Mouse (Mus musculus) G1E (cell line): Measurements from ENCODE around the gene C1qtnf2. TPM values are rescaled to one million over a fixed set of nuclear protein-coding genes. Genes with fewer than 3 reads are reported as not detected.

ENCODE experiments used
- ATAC-seq: 2 replicates; pipeline ENCODE4 v1.8.0; 2016; ENCODE audit warnings: mild to moderate bottlenecking; ENCODE audit not compliant: insufficient number of reproducible peaks, poor library complexity, low FRiP score, severe bottlenecking; ENCODE audit errors: extremely low read depth
- DNase-seq: peaks from one replicate; pipeline ENCODE4 v3.0.0; 2012; ENCODE audit warnings: low spot score
- H3K27me3 ChIP-seq: 2 replicates; pipeline ENCODE4 v1.6.1; 2012; ENCODE audit warnings: mild to moderate bottlenecking, low read length, inconsistent platforms; ENCODE audit not compliant: insufficient read depth
- H3K36me3 ChIP-seq: replicated peaks from 2 replicates; pipeline ENCODE3; 2012; ENCODE audit warnings: mild to moderate bottlenecking, inconsistent platforms
- H3K4me1 ChIP-seq: 2 replicates; pipeline ENCODE4 v1.6.1; 2012; ENCODE audit warnings: low read depth, low read length, inconsistent platforms, mixed read lengths; ENCODE audit not compliant: insufficient read depth
- H3K4me3 ChIP-seq: 2 replicates; pipeline ENCODE4 v1.5.1; 2012; ENCODE audit warnings: low read depth, mild to moderate bottlenecking, inconsistent platforms, low read length, moderate library complexity, mixed read lengths
- H3K9me3 ChIP-seq: replicated peaks from 2 replicates; pipeline ENCODE4 v1.6.1; 2012; ENCODE audit warnings: inconsistent platforms
- CTCF ChIP-seq: IDR thresholded peaks from 2 replicates; pipeline ENCODE4 v1.5.1; 2012; ENCODE audit warnings: low read depth, low read length, inconsistent platforms, mixed read lengths
- GATA1 ChIP-seq: IDR thresholded peaks from 2 replicates; pipeline ENCODE4 v1.6.1; 2012; ENCODE audit warnings: borderline replicate concordance, low read length, inconsistent platforms, mixed read lengths
- GATA2 ChIP-seq: IDR thresholded peaks from 2 replicates; pipeline ENCODE4 v1.6.1; 2012; ENCODE audit warnings: low read depth, low read length, inconsistent platforms, borderline replicate concordance
- POLR2AphosphoS5 ChIP-seq: IDR thresholded peaks from 2 replicates; pipeline ENCODE4 v1.6.1; 2012; ENCODE audit warnings: low read depth, low read length, inconsistent platforms; ENCODE audit not compliant: insufficient replicate concordance
- TAL1 ChIP-seq: conservative IDR thresholded peaks from 2 replicates; pipeline ENCODE4 v1.6.1; 2012; ENCODE audit warnings: low read depth, low read length, inconsistent platforms, mixed read lengths
- polyA plus RNA-seq: library from polyadenylated mRNA; stranded (reverse); fragments of >175 nt; gene quantifications from 2 replicates; pipeline ENCODE4 v1.2.3, GENCODE M21; 2012
- total RNA-seq, 2 experiments: library from RNA; stranded (forward) in 1 of 2; stranded (reverse) in 1 of 2; fragments of 200-1000 nt in 1 of 2; fragments of >200 nt in 1 of 2; fragmentation: Nextera tagmentation in 1 of 2; gene quantifications; 2 replicates each; pipeline ENCODE4 v1.2.3; 2014 to 2017

The C1qtnf2 gene
- total and polyA plus RNA-seq, 3 experiments, result not detected

DNA sequence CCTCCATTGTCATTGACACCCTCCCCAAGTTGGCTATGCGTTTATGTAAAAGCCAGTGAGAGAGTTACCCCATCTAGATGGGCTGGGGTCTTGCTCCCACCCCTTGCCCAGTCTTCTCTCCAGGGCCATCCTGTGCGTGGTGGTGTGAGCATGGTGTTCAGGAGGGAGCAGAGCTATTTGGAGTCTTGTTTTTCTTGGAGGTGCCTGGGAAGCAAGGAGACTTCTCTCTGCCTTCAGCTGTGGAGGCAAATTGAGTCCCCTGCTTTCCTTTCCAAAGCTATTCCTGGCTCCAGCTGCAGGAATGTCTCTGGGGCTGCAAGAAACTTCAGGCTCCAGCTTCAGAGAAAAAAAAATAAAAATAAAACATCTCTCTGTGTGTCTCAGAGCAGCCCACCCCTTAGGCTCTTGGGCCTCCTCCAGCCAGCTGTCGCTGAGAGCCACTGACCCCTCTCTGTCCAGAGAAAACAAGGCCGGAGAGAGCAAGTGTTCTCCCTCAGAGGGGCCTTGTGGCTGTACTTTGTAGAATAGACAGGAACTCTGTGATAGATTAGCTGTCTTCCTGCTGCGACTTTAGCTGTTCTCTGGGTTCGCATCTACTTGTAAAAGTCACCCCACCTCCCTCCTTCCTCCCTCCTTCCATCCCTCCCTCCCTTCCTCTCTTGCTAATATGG, 9.2 kb downstream of the C1qtnf2 start:
- no peak for ATAC-seq
- no peak for TF ChIP-seq GATA2
- no peak for TF ChIP-seq POLR2AphosphoS5
- TF ChIP-seq CTCF, result no peak
- TF ChIP-seq TAL1, result no peak
- no peak for TF ChIP-seq GATA1
- Histone ChIP-seq H3K9me3 (no peaks in the 10 kb centered on the region), H3K4me1 (no peaks in the 10 kb centered on the region), H3K4me3 (no peak overlapping the region), H3K36me3 (no peaks in the 10 kb centered on the region), H3K27me3 (peaks cover 5% of the 10 kb centered on the region)
- no peak for DNase-seq

DNA sequence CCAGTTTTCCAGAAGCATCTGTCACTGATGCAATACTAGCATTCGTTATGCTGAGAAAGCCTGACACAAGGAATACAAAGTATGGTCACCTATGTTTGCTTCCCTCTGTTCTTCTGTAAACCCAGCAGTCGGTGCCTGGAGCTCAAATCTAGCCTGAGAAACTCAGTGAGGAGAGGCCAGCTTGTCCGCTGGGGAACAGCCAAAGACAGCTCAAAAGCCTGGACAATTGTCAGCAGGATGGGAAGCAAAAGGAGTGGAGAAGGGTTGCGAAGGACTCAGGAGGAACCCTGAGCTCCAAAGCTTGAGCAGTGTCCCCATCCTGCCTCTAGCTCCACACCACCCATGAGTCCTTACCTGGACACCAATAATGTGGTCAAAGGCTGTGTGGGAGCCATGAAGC, 10.0 kb downstream of the C1qtnf2 start:
- H3K4me1 ChIP-seq, result no peaks in the 10 kb centered on the region
- no peak for ATAC-seq
- no peak for DNase-seq
- H3K4me3 ChIP-seq, result no peak overlapping the region
- no peaks in the 10 kb centered on the region for H3K36me3 ChIP-seq
- TF ChIP-seq CTCF, result no peak
- TF ChIP-seq POLR2AphosphoS5, result no peak
- TF ChIP-seq GATA1, result no peak
- no peak for TF ChIP-seq GATA2
- TF ChIP-seq TAL1, result no peak
- H3K9me3 ChIP-seq, result no peaks in the 10 kb centered on the region
- peaks cover 5% of the 10 kb centered on the region for H3K27me3 ChIP-seq

DNA sequence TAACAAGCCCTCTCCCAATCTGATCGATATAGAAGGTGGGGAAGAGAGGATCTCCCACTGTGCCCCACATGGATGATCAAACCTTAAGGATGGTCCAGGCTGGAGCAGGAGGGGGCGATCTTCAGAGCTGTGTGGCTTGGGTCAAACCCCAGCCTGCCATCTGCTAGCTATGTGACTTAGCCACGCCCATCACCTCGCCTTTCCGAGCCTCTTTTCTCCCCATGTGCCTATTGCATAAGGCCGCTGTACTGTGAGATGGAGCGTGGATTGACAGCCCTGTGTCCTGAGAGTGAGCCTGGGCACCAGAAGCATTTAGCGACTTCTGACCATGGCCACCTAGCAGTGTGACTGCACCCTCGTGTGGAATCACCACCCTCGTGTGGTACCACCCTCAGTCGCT, 10.6 kb downstream of the C1qtnf2 start:
- no peaks in the 10 kb centered on the region for H3K4me1 ChIP-seq
- ATAC-seq, result no peak

DNA sequence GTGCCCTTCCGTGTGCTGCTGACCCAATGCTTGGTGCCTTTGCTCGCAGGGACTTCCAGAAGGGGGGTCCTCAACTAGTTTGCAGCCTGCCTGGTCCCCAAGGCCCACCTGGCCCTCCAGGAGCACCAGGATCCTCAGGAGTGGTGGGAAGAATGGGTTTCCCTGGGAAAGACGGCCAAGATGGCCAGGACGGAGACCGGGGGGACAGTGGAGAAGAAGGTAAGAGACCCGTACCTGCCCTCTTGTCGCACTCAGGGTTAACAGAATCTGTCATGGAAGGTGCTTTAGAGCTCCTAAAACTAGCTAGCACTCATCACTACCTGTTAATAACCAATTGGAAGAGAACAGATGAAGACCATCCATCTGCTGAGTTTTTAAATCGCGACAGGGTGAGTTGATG, 11.8 kb downstream of the C1qtnf2 start:
- Histone ChIP-seq H3K4me3 (no peak overlapping the region), H3K4me1 (no peaks in the 10 kb centered on the region), H3K27me3 (peaks cover 5% of the 10 kb centered on the region), H3K36me3 (no peaks in the 10 kb centered on the region), H3K9me3 (no peaks in the 10 kb centered on the region)
- ATAC-seq (no peak), DNase-seq (no peak)
- TF ChIP-seq TAL1 (no peak), POLR2AphosphoS5 (no peak), CTCF (no peak), GATA1 (no peak), GATA2 (no peak)

More for the DNA sequence above, 10.6 kb downstream of the C1qtnf2 start:
- DNase-seq, result no peak
- no peaks in the 10 kb centered on the region for H3K9me3 ChIP-seq
- TF ChIP-seq GATA1 (no peak), CTCF (no peak), POLR2AphosphoS5 (no peak), TAL1 (no peak), GATA2 (no peak)
- H3K27me3 ChIP-seq, result peaks cover 5% of the 10 kb centered on the region
- H3K36me3 ChIP-seq, result no peaks in the 10 kb centered on the region
- H3K4me3 ChIP-seq, result no peak overlapping the region

DNA sequence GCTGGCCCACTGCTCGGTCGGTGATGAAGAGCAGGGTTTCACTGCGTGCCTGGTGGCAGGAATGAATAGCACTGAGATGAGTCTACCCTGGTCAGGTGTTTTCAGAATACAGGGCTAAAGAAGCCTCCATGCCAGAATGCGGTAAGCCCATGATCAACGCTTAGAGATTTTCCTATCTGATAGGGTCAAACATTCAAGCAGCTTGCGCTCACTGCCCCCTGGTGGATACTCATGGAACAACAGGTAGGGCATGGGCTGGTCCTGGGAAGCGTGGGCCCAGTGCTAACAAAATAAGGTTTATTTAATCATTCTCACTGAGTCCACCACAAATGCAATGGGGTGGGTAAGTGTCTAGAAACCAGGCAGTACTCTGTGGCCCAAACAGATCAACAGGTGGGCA, 18.6 kb downstream of the C1qtnf2 start:
- Histone ChIP-seq H3K9me3 (no peaks in the 10 kb centered on the region), H3K4me1 (no peaks in the 10 kb centered on the region), H3K36me3 (no peaks in the 10 kb centered on the region), H3K27me3 (0 out of 2 replicates have a peak, but pooled peaks cover 3% of the 10 kb centered on the region), H3K4me3 (no peak overlapping the region)
- TF ChIP-seq GATA2 (no peak), CTCF (peak; percentile 88)
- DNase-seq (peak; percentile 45), ATAC-seq (no peak)

DNA sequence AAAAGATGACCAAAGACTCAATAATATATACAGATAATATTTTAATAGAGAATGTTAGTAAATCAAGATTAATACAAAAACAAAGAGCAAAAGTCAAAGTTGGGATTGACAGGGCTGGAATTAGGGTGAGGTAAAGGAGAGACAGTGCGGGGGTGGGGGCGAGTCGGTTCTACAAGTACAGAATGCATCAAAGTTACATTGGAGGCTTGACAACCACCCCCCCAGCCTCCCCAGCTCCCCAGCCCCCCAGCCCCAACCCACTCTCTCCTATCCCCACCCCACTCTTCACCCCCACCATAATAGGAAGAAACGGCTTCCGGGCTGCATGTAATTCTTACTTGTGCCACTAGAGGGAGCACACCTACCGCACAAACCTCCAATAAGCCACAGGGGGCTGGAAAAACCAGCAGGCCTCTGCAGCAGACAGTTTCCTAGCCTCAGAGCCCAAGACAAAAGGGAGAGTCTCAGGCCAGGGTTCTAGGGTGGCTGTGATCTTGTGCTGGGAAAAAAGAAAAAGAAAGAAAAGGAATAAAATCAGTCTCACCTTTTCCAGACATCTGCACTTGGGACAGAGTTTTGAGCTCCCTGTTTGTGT, 19.8 kb downstream of the C1qtnf2 start:
- Histone ChIP-seq H3K4me1 (no peaks in the 10 kb centered on the region), H3K4me3 (no peak overlapping the region), H3K27me3 (0 out of 2 replicates have a peak, but pooled peaks cover 3% of the 10 kb centered on the region), H3K9me3 (no peaks in the 10 kb centered on the region), H3K36me3 (no peaks in the 10 kb centered on the region)
- DNase-seq (peak; percentile 52), ATAC-seq (no peak)
- TF ChIP-seq POLR2AphosphoS5 (no peak), TAL1 (no peak), CTCF (peak; percentile 67), GATA1 (no peak), GATA2 (no peak)
